Mouse (Mus musculus): ENCODE results near the gene Rassf3. TPM values are rescaled to one million over a fixed set of nuclear protein-coding genes. Genes with fewer than 3 reads are reported as not detected.

The Rassf3 gene
- total RNA-seq, 2 experiments from 2014 or later: 53.4 to 54.4 TPM

DNA sequence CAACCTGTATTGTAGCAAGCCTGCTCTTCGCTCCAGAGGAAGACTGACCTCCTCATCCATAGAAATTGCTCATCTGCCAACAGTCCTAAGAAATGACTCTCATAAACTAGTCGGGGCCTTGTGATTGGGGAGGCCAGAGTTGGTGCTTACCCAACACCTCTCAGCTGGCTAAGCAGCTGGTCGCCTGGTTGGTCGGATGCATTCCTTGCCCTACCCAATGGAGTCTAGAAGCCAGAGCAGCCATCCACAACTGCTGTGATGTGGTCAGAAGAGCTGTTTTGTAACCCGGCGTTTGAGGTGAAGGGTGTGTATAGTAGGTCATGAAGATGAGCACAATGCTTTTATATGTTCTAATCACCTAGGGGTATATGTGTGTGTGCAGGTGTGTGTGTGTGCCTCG, 77.5 kb downstream of the Rassf3 start:
- DNase-seq: no peak

- DNase-seq: peak; percentile 45
Measured at GRCm38 (mm10) chr10:121395542-121396176, 80.5 kb downstream of the Rassf3 start.

GRCm38 (mm10) chr10:121394789-121395325, 81.3 kb downstream of the Rassf3 start:
- DNase-seq: no peak

DNA sequence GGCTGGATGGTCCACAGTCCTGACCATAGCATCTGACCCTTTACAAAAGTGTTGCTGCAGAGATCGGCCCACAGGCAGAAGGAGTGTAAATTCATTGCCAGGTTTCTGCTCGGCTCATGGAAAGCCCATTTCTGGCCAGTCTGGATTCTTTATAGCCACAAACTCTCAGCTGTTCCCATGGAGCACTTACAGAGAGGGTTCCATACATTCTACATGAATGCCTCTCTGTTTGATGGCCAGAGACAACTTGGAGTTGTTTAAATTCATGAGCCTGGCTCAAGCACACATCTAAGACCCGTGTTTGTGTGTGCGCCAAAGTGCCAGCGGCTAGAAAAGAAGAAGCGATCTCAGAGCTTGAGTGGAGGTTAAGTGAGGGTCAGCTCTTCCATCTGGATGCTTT, 81.9 kb downstream of the Rassf3 start:
- DNase-seq: no peak

DNA sequence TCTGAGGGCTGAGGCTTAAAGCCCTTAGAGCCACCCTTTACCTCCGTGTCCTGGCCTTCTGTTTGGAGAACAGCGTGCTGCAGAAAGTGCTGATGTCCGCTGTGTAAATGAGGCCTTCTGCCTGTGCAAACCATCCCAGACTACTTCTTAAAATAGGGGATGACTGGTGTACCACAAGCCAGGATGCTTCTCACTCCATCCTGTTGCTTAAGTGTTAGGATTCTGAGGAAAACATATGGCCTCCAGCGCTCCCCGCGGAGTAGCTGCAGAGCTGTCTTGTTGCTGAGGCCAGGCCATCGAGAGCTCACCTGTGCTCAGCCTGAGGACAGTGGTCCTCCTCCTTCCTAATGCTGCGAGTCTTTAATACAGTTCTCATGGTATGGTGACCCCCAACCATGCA, 84.2 kb downstream of the Rassf3 start:
- no peak for DNase-seq

- no peak for DNase-seq
Measured at GRCm38 (mm10) chr10:121390602-121391001, 85.5 kb downstream of the Rassf3 start.

DNA sequence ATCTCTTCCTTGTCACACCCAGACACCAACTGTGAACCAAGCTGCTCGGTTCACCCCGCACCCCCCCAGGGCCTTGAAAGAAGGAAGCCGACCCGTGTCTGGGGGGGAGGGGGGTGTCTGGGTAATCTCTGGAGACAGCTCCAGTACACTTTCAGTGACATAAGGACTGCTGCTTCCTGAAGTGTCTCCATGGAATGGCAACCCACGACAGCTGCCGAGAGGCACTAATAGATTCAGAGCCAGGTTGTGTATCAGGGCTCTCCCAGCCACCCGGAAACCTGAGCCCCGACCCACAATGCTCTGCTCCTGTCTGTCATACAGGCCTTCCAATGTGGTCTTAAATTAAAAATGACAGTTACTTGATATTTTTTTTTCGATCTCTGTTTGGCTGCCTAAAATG, 89.8 kb downstream of the Rassf3 start:
- no peak for DNase-seq

DNA sequence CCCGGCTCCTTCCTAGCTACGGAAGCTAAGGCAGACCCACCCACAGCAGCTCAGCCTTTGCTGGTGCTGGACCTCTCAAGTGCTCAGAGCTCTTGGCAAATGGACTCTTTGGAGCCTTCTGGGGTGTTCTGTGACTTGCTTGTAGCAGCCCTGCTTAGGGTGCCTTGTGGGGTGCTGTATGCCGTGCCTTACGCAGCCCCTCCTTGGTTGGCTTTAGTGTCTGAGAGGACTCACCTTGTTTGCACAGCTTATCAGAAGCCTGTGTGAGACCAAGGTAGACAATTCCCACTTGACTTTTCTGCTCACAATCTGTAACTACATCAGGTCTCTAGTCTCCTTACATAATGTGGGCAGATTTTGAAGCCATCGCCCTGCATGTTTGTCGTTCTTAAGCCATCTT, 90.5 kb downstream of the Rassf3 start:
- DNase-seq: no peak

DNA sequence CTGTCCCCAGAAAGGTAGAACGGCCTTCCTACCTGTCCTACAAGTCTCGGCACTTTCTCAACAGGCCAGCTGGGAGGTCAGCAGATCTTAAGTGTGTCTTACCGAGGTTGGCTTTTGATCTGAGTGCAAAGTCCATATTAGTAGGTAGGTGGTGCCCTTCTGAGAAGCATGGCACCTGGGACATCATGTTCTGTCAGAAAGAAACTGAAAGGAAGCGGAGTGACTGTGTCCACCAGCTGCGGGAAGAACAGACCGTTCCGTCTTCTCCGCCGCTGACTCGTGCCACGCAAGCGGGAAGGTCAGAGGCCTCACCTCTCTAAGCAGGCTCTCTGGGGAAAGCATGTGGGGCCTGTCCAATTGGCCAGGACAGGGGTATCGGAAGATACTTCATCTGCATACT, 91.4 kb downstream of the Rassf3 start:
- no peak for DNase-seq

DNA sequence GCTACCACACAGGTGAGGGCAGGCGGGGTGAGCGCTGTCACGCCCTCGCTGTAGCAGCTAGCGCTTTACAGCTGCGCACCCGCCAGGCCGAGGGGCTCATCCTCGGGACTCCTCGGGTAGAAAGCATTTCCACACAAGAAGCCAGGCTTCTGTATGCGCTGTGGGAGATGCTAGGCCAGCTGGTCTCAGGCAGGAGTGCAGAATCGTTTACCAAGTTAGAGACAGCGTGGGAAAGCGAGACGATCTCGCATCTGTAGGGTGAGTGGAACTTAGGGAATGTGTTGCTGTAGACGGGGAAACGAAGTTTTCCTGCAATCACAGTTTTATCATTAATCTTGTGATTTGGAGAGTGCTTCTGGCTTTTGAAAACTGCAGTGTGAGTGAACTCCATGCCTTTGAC, 94.9 kb downstream of the Rassf3 start:
- no peak for DNase-seq

DNA sequence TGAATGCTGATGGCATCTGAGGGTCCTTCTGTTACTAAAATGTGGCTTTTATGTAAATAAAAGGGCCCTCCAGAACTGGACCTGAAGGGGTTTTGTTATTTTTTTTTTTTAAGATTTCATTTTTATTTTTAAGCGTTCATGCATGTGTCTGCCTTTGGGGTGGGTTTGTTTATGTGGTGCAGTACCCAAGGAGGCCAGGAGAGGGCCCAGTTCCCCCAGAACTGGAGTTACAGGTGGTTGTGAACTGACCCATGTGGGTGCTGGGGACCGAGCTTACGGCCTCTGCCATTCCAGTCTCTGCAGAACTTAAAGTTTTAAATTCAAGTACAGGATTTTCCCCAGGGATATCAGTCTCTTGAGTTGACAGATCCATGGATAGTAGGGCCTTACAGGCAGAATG, 96.8 kb downstream of the Rassf3 start:
- DNase-seq: no peak

DNA sequence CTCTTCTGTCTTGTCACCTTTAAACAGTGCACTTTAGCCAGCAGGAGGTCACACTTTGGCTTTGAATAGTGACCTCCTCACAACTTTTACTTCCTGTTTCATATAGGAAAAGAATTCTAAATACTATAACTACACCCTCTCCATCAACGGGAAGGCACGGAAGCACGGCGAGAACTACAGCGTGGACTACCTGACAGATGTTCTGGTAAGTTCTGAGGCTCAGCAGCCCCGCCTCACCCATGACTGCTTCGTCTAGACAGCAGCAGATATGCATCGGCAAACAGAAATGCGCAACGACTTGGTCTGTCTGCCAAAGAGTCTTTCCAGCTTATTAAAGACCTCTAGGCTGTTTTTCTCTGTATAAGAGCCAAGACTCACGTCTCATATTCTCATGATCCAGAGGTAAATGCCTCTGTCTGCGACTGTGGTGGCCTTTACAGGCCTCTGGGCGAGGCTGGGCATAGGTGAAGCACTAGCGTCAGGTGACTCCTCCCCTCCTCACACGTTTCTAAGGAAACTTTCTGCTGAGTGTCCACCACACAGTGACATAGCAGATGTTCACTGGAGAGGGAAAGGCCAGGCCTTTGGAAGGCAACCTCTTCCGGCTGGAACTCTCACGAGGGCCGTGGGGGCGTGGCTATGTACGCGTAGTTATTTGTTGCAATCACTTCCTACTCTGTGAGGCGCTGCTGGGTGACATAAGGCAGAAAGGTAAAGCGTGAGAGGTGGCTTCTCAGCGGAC, 99.4 kb downstream of the Rassf3 start:
- no peak for DNase-seq

GRCm38 (mm10) chr10:121375649-121376493, 100.3 kb downstream of the Rassf3 start:
- no peak for DNase-seq

- no peak for DNase-seq
Measured at GRCm38 (mm10) chr10:121374693-121375620, 101.2 kb downstream of the Rassf3 start.

DNA sequence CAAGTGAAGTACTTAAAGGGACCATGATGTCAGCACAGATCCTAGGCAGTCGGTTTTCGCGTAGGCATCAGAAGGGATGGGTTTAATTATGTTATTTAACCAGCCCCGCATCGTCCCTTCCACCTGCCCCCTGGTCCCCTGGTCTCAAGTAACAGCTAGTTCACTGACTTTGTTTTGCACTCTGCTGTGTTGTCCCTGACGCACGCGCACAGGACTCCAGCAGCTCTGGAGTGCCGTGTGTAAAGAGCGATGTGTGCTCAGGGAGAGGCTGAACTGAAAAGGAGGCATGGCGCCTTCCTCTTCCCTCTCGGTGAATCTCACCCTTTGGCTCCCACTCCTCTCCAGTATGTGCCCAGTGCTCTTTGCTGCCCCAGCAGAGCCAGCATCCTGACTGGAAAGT, 102.1 kb downstream of the Rassf3 start:
- no peak for DNase-seq

- no peak for DNase-seq
Measured at GRCm38 (mm10) chr10:121370777-121371176, 105.4 kb downstream of the Rassf3 start.

- no peak for DNase-seq
Measured at GRCm38 (mm10) chr10:121368783-121369465, 107.2 kb downstream of the Rassf3 start.

DNA sequence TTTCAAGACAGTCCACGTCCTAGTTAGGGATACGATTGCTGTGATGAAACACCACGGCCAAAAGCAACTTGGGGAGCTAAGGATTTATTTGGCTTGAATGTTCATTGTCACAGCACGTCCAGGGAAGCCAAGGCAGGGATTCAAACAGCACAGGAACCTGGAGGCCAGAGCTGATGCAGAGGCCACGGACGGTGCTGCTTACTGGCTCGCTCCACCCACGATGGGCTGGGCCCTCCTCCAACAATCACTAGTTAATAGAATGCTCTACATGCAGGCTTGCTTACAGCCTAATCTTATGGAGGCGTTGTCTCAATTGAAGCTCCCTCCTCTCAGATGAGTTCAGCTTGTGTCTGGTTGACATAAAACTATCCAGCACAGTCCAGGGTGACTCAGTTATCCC, 108.4 kb downstream of the Rassf3 start:
- DNase-seq: no peak

DNA sequence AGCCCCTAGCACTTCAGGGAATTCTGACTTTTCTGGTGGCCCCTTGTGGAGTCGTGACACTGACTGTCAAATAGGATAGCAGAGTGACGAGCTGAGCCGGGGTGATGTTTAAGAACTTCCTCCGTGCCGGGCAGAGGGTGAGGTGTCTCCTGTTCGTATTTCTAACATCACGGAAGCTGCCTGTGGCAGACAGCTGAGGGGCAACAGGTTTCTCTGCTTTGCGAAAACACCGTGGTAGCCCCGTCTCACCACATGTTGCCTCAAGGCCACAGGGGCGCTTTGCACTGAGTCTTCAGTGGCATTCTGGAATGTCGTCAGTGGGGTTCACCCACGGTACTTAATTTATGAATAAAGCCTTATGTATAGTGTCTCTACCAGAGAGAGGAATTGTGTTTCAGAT, 108.9 kb downstream of the Rassf3 start:
- DNase-seq: no peak

- no peak for DNase-seq
Measured at GRCm38 (mm10) chr10:121365781-121366272, 110.3 kb downstream of the Rassf3 start.
